Mouse (Mus musculus) MEL (cell line): ENCODE measurements around the gene Rsf1. TPM values are rescaled to one million over a fixed set of nuclear protein-coding genes. Genes with fewer than 3 reads are reported as not detected.

Experiments
- DNase-seq: peaks from one replicate; pipeline ENCODE4 v3.0.0; 2011; ENCODE audit warnings: low read depth, low spot score
- H3K27ac ChIP-seq: 2 replicates; pipeline ENCODE4 v1.5.1; 2012; ENCODE audit warnings: low read depth, mild to moderate bottlenecking, control low read depth, low read length, moderate library complexity; ENCODE audit not compliant: control insufficient read depth
- H3K27me3 ChIP-seq, 2 experiments: fragments of 150-350 bp in 1 of 2; sonication (generic) in 1 of 2; 2 replicates each; pipeline ENCODE4 v1.6.1; 2012; ENCODE audit warnings: low read length in 2 of 2, mild to moderate bottlenecking in 2 of 2, improper control_type of control experiment in 1 of 2, moderate library complexity in 1 of 2; ENCODE audit not compliant: insufficient read depth in 2 of 2, control insufficient read depth in 1 of 2
- H3K36me3 ChIP-seq, 2 experiments: 2 replicates each; pipeline ENCODE4 v1.6.1; 2012 to 2014; ENCODE audit warnings: low read length in 2 of 2, improper control_type of control experiment in 1 of 2, inconsistent platforms in 1 of 2, mild to moderate bottlenecking in 1 of 2; ENCODE audit not compliant: insufficient read depth in 2 of 2, control insufficient read depth in 1 of 2
- H3K4me1 ChIP-seq, 2 experiments: fragments of 150-350 bp in 1 of 2; sonication (generic) in 1 of 2; 2 replicates each; pipeline ENCODE4 v1.6.1; 2012; ENCODE audit warnings: low read length in 2 of 2, improper control_type of control experiment in 1 of 2, mild to moderate bottlenecking in 1 of 2; ENCODE audit not compliant: insufficient read depth in 2 of 2, control insufficient read depth in 1 of 2
- H3K4me3 ChIP-seq, 2 experiments: fragments of 150-350 bp in 1 of 2; sonication (generic) in 1 of 2; 2 replicates each; pipeline ENCODE4 v1.5.1; 2012; ENCODE audit warnings: low read depth in 2 of 2, low read length in 2 of 2, mild to moderate bottlenecking in 2 of 2, moderate library complexity in 2 of 2, control low read depth in 1 of 2, improper control_type of control experiment in 1 of 2; ENCODE audit not compliant: control insufficient read depth in 1 of 2, insufficient read depth in 1 of 2
- H3K79me2 ChIP-seq: 2 replicates; pipeline ENCODE4 v1.6.1; 2012; ENCODE audit warnings: mild to moderate bottlenecking, low read length, moderate library complexity; ENCODE audit not compliant: control insufficient read depth, poor library complexity, insufficient read depth
- H3K9ac ChIP-seq: 2 replicates; pipeline ENCODE4 v1.6.1; 2012; ENCODE audit warnings: low read depth, mild to moderate bottlenecking, control low read depth, low read length, moderate library complexity; ENCODE audit not compliant: control insufficient read depth, poor library complexity, severe bottlenecking
- H3K9me3 ChIP-seq: fragments of 150-350 bp; sonication (generic); replicated peaks from 2 replicates; pipeline ENCODE4 v1.6.1; 2012; ENCODE audit warnings: mild to moderate bottlenecking, low read length, improper control_type of control experiment, moderate library complexity; ENCODE audit not compliant: insufficient read depth
- CTCF ChIP-seq, 3 experiments: IDR thresholded peaks in 2 of 3; conservative IDR thresholded peaks in 1 of 3; 2 replicates each; pipeline ENCODE4 v1.5.1; 2011 to 2012; ENCODE audit warnings: low read length in 3 of 3, low read depth in 2 of 3, mild to moderate bottlenecking in 2 of 3, improper control_type of control experiment in 1 of 3, inconsistent platforms in 1 of 3, mixed read lengths in 1 of 3, moderate library complexity in 1 of 3; ENCODE audit not compliant: control insufficient read depth in 1 of 3, insufficient read depth in 1 of 3, poor library complexity in 1 of 3, severe bottlenecking in 1 of 3
- E2F4 ChIP-seq: IDR thresholded peaks from 2 replicates; pipeline ENCODE4 v1.6.1; 2011; ENCODE audit warnings: low read depth, low read length, improper control_type of control experiment, borderline replicate concordance
- GABPA ChIP-seq: IDR thresholded peaks from 2 replicates; pipeline ENCODE4 v1.6.1; 2012; ENCODE audit warnings: low read depth, mild to moderate bottlenecking, inconsistent platforms, low read length, improper control_type of control experiment, moderate library complexity
- JUND ChIP-seq: IDR thresholded peaks from 2 replicates; pipeline ENCODE4 v1.6.1; 2011; ENCODE audit warnings: low read depth, mild to moderate bottlenecking, improper control_type of control experiment, low read length
- KAT2A ChIP-seq: conservative IDR thresholded peaks from 2 replicates; pipeline ENCODE4 v1.6.1; 2012; ENCODE audit warnings: low read depth, low read length, improper control_type of control experiment, inconsistent platforms
- MEF2A ChIP-seq: IDR thresholded peaks from 2 replicates; pipeline ENCODE4 v1.6.1; 2014; ENCODE audit warnings: low read depth, mild to moderate bottlenecking, inconsistent platforms, low read length, improper control_type of control experiment; ENCODE audit not compliant: poor library complexity, insufficient replicate concordance, severe bottlenecking; ENCODE audit errors: extremely low read depth
- MYC ChIP-seq: IDR thresholded peaks from 2 replicates; pipeline ENCODE4 v1.6.1; 2011; ENCODE audit warnings: low read depth, mild to moderate bottlenecking, low read length, improper control_type of control experiment, moderate library complexity
- NELFE ChIP-seq: IDR thresholded peaks from 2 replicates; pipeline ENCODE4 v1.6.1; 2011; ENCODE audit warnings: low read depth, low read length, improper control_type of control experiment
- NRF1 ChIP-seq: IDR thresholded peaks from 2 replicates; pipeline ENCODE4 v1.6.1; 2014; ENCODE audit warnings: low read depth, mild to moderate bottlenecking, inconsistent platforms, low read length, improper control_type of control experiment, moderate library complexity; ENCODE audit not compliant: poor library complexity, insufficient read depth, severe bottlenecking
- POLR2A ChIP-seq, 2 experiments: IDR thresholded peaks; 2 replicates each; pipeline ENCODE4 v1.6.1; 2011 to 2012; ENCODE audit warnings: low read length in 2 of 2, mild to moderate bottlenecking in 2 of 2, control low read depth in 1 of 2, improper control_type of control experiment in 1 of 2, low read depth in 1 of 2, moderate library complexity in 1 of 2; ENCODE audit not compliant: control insufficient read depth in 1 of 2, insufficient read depth in 1 of 2, poor library complexity in 1 of 2
- RAD21 ChIP-seq: IDR thresholded peaks from 2 replicates; pipeline ENCODE4 v1.6.1; 2011; ENCODE audit warnings: mild to moderate bottlenecking, low read depth, low read length, improper control_type of control experiment
- RCOR1 ChIP-seq: IDR thresholded peaks from 2 replicates; pipeline ENCODE4 v1.6.1; 2012; ENCODE audit warnings: low read depth, mild to moderate bottlenecking, inconsistent platforms, low read length, improper control_type of control experiment
- SMC3 ChIP-seq: IDR thresholded peaks from 2 replicates; pipeline ENCODE4 v1.6.1; 2011; ENCODE audit warnings: low read depth, low read length, improper control_type of control experiment
- TAL1 ChIP-seq: IDR thresholded peaks from 2 replicates; pipeline ENCODE4 v1.6.1; 2012; ENCODE audit warnings: mild to moderate bottlenecking, inconsistent platforms, low read length, moderate library complexity, mixed read lengths
- TBP ChIP-seq: IDR thresholded peaks from 2 replicates; pipeline ENCODE4 v1.8.0; 2011; ENCODE audit warnings: low read depth, low read length, improper control_type of control experiment
- UBTF ChIP-seq: IDR thresholded peaks from 2 replicates; pipeline ENCODE4 v1.6.1; 2012; ENCODE audit warnings: low read depth, mild to moderate bottlenecking, inconsistent platforms, low read length, improper control_type of control experiment, moderate library complexity, borderline replicate concordance; ENCODE audit not compliant: insufficient read depth
- ZMIZ1 ChIP-seq: IDR thresholded peaks from 2 replicates; pipeline ENCODE4 v1.6.1; 2012; ENCODE audit warnings: low read depth, mild to moderate bottlenecking, inconsistent platforms, low read length, improper control_type of control experiment, moderate library complexity
- ZNF384 ChIP-seq: IDR thresholded peaks from 2 replicates; pipeline ENCODE4 v1.6.1; 2012; ENCODE audit warnings: low read depth, mild to moderate bottlenecking, inconsistent platforms, low read length, improper control_type of control experiment
- polyA plus RNA-seq, 2 experiments: library from polyadenylated mRNA; stranded (reverse) in 1 of 2; unstranded in 1 of 2; fragments of >175 nt in 1 of 2; fragments of >200 nt in 1 of 2; gene quantifications; 2 replicates each; pipeline versions ENCODE4 v1.2.1 to v1.2.4; 2012; ENCODE audit warnings: low replicate concordance in 2 of 2, low read depth in 1 of 2; ENCODE audit not compliant: insufficient read length in 2 of 2, insufficient read depth in 1 of 2, missing spikeins in 1 of 2
- total RNA-seq: library from RNA; depleted of rRNA; stranded (reverse); fragments of 300-350 nt; gene quantifications from 2 replicates; pipeline ENCODE4 v1.2.3, GENCODE M21; 2012

Rsf1 gene
- total and polyA plus RNA-seq, 3 experiments = 12.7 to 17.4 TPM; not detected in 1

- no peak for DNase-seq
- Histone ChIP-seq H3K27ac (no peak overlapping the region), H3K4me1 (no peaks in the 10 kb centered on the region), H3K79me2 (no peaks in the 10 kb centered on the region), H3K9ac (no peak overlapping the region), H3K4me3 (no peak overlapping the region), H3K27me3 (no peaks in the 10 kb centered on the region), H3K36me3 (no peaks in the 10 kb centered on the region), H3K9me3 (no peaks in the 10 kb centered on the region)
- TF ChIP-seq CTCF (IDR thresholded peaks at IDR 0.05 in 2 of 3, conservative IDR thresholded peaks at IDR 0.05 in 1 of 3; ENCODE audit: control insufficient read depth in 1 of 3, insufficient read depth in 1 of 3, low read depth in 2 of 3, low read length in 3 of 3, poor library complexity in 1 of 3, severe bottlenecking in 1 of 3) = peak in 2 of 3 experiments; percentile 26 to 44; a peak in 3 of 6 replicates
- TF ChIP-seq TAL1 = no peak
- TF ChIP-seq RAD21 = peak; percentile 16
- peak; percentile 21; the same call in 1 of the 2 replicates for TF ChIP-seq SMC3
These were observed 9.3 kb upstream of the Rsf1 start for GRCm38 (mm10) chr7:97570389-97570788.

GRCm38 (mm10) chr7:97578361-97579066 lies 1.2 kb upstream of the Rsf1 start:
- Histone ChIP-seq H3K9me3 (no peaks in the 10 kb centered on the region), H3K4me3 (peak overlapping the region; percentile 85 to 98), H3K4me1 (peaks cover 3% of the 10 kb centered on the region in 2 experiments; a peak in 2 of 4 replicates), H3K79me2 (peaks cover 26% of the 10 kb centered on the region), H3K27me3 (no peaks in the 10 kb centered on the region), H3K27ac (no peak overlapping the region; the same call in 1 of the 2 replicates), H3K36me3 (peaks cover 0 to 6% of the 10 kb centered on the region in 2 experiments; a peak in 2 of 4 replicates), H3K9ac (peak overlapping the region; percentile 90)
- TF ChIP-seq ZNF384 = peak; percentile 74
- no peak for TF ChIP-seq KAT2A
- no peak for TF ChIP-seq MEF2A
- TF ChIP-seq E2F4 = no peak
- no peak for TF ChIP-seq UBTF
- TF ChIP-seq RAD21 = no peak
- no peak for TF ChIP-seq GABPA
- DNase-seq = peak; percentile 66

GRCm38 (mm10) chr7:97579976-97580842 lies 520 bp downstream of the Rsf1 start:
- peak overlapping the region; percentile 68 for H3K27ac ChIP-seq
- H3K27me3 ChIP-seq = no peaks in the 10 kb centered on the region
- peaks cover 3% of the 10 kb centered on the region in 2 experiments; a peak in 3 of 4 replicates for H3K4me1 ChIP-seq
- peaks cover 0 to 6% of the 10 kb centered on the region in 2 experiments; a peak in 2 of 4 replicates for H3K36me3 ChIP-seq
- TF ChIP-seq MYC (no peak), JUND (no peak), TBP (no peak), ZMIZ1 (no peak), ZNF384 (no peak), GABPA (no peak), MEF2A (no peak), RCOR1 (no peak), TAL1 (no peak), POLR2A (IDR thresholded peaks at IDR 0.05; ENCODE audit: control insufficient read depth in 1 of 2, insufficient read depth in 1 of 2, low read depth in 1 of 2, low read length in 2 of 2, poor library complexity in 1 of 2) (peak in 1 of 2 experiments; percentile 59; a peak in 1 of 4 replicates), NRF1 (no peak), NELFE (peak; percentile 5; the same call in 1 of the 2 replicates)
- peak overlapping the region; percentile 99 for H3K9ac ChIP-seq
- H3K79me2 ChIP-seq = peaks cover 39% of the 10 kb centered on the region
- H3K9me3 ChIP-seq = no peaks in the 10 kb centered on the region
- H3K4me3 ChIP-seq = peak overlapping the region; percentile 86 to 98
- peak; percentile 71 for DNase-seq
